Mouse (Mus musculus) heart, embryonic 12.5 days (tissue): ENCODE data around the gene Dpep2nb. TPM values are rescaled to one million over a fixed set of nuclear protein-coding genes. Genes with fewer than 3 reads are reported as not detected.
"Not testable (repeated sequence)": the region's sequence is repeated elsewhere in the genome, so short reads cannot be mapped to it uniquely, and the experiment has no call there.

Experiments
- ATAC-seq: fragments of 200-750 bp; cut with Nextera tagmentation; 2 replicates; pipeline ENCODE4 v1.8.0; 2017; ENCODE audit warnings: moderate TSS enrichment, moderate library complexity; ENCODE audit not compliant: insufficient number of reproducible peaks, low FRiP score
- H3K27ac ChIP-seq: fragments of 300-500 bp; sonication (generic); 2 replicates; pipeline ENCODE4 v1.5.1; 2016; ENCODE audit warnings: mild to moderate bottlenecking, moderate library complexity; ENCODE audit not compliant: poor library complexity, severe bottlenecking
- H3K27me3 ChIP-seq: fragments of 300-500 bp; sonication (generic); replicated peaks from 2 replicates; pipeline ENCODE4 v1.6.1; 2016; ENCODE audit warnings: mild to moderate bottlenecking, moderate library complexity
- H3K36me3 ChIP-seq: fragments of 300-500 bp; sonication (generic); 2 replicates; pipeline ENCODE4 v1.6.1; 2016; ENCODE audit warnings: mild to moderate bottlenecking, moderate library complexity
- H3K4me1 ChIP-seq: fragments of 300-500 bp; sonication (generic); replicated peaks from 2 replicates; pipeline ENCODE4 v1.6.1; 2016; ENCODE audit warnings: mild to moderate bottlenecking
- H3K4me2 ChIP-seq: fragments of 300-500 bp; sonication (generic); 2 replicates; pipeline ENCODE4 v1.6.1; 2016; ENCODE audit warnings: mild to moderate bottlenecking, moderate library complexity
- H3K4me3 ChIP-seq: fragments of 300-500 bp; sonication (generic); 2 replicates; pipeline ENCODE4 v1.5.1; 2016; ENCODE audit warnings: mild to moderate bottlenecking
- H3K9ac ChIP-seq: fragments of 300-500 bp; sonication (generic); 2 replicates; pipeline ENCODE4 v1.6.1; 2016; ENCODE audit warnings: mild to moderate bottlenecking, moderate library complexity
- H3K9me3 ChIP-seq: fragments of 300-500 bp; sonication (generic); replicated peaks from 2 replicates; pipeline ENCODE4 v1.6.1; 2016; ENCODE audit warnings: mild to moderate bottlenecking, moderate library complexity
- WGBS: fragments of 180-500 bp; shearing (Covaris S2); methylation state at CpG from one replicate; pipeline ENCODE4 v1.1.7; 2016; 5-methylcytosine and 5-hydroxymethylcytosine counted together
- polyA plus RNA-seq: library from polyadenylated mRNA; unstranded; fragments of >200 nt; fragmentation: Nextera tagmentation; extraction: Ambion mirVana; gene quantifications from 2 replicates; pipeline ENCODE4 v1.2.1, GENCODE M21; 2016

Dpep2nb gene
- polyA plus RNA-seq, 1 experiment from 2014 or later = not detected

- Histone ChIP-seq H3K36me3 (no peaks in the 10 kb centered on the region), H3K9me3 (no peaks in the 10 kb centered on the region), H3K27me3 (no peaks in the 10 kb centered on the region), H3K27ac (no peak overlapping the region), H3K9ac (no peak overlapping the region), H3K4me2 (no peak overlapping the region), H3K4me3 (no peak overlapping the region), H3K4me1 (peaks cover 13% of the 10 kb centered on the region)
- no peak for ATAC-seq
- 86% methylated on average over 4 of the region's 4 CpGs for WGBS
Measured at GRCm38 (mm10) chr8:106006413-106006812, 638 bp upstream of the Dpep2nb start.

- no peak overlapping the region for H3K27ac ChIP-seq
- ATAC-seq = no peak
- H3K9ac ChIP-seq = no peak overlapping the region
- H3K4me2 ChIP-seq = no peak overlapping the region
- no peak overlapping the region for H3K4me3 ChIP-seq
- no peaks in the 10 kb centered on the region for H3K36me3 ChIP-seq
- no peaks in the 10 kb centered on the region for H3K27me3 ChIP-seq
- H3K4me1 ChIP-seq = peaks cover 2% of the 10 kb centered on the region
- 74% methylated on average over 8 of the region's 8 CpGs for WGBS
- H3K9me3 ChIP-seq = no peaks in the 10 kb centered on the region
Measured at GRCm38 (mm10) chr8:106004538-106005207, 1.1 kb downstream of the Dpep2nb start.

GRCm38 (mm10) chr8:106001908-106002307 is 3.9 kb downstream of the Dpep2nb start:
- 70% methylated on average over 4 of the region's 4 CpGs for WGBS
- H3K27me3 ChIP-seq = no peaks in the 10 kb centered on the region
- H3K9me3 ChIP-seq = no peaks in the 10 kb centered on the region
- ATAC-seq = no peak
- no peak overlapping the region for H3K4me2 ChIP-seq
- H3K4me1 ChIP-seq = no peaks in the 10 kb centered on the region
- H3K27ac ChIP-seq = no peak overlapping the region
- no peak overlapping the region for H3K9ac ChIP-seq
- no peak overlapping the region for H3K4me3 ChIP-seq
- H3K36me3 ChIP-seq = no peaks in the 10 kb centered on the region

GRCm38 (mm10) chr8:105998971-105999370 is 6.8 kb downstream of the Dpep2nb start:
- Histone ChIP-seq H3K36me3 (no peaks in the 10 kb centered on the region), H3K9ac (no peak overlapping the region), H3K4me2 (no peak overlapping the region), H3K9me3 (no peaks in the 10 kb centered on the region), H3K27ac (no peak overlapping the region), H3K4me1 (no peaks in the 10 kb centered on the region), H3K27me3 (peaks cover 6% of the 10 kb centered on the region), H3K4me3 (no peak overlapping the region)
- ATAC-seq = no peak
- 78% methylated on average over 2 of the region's 2 CpGs for WGBS

- Histone ChIP-seq H3K9me3 (no peaks in the 10 kb centered on the region), H3K4me3 (no peak overlapping the region), H3K4me2 (no peak overlapping the region), H3K4me1 (no peaks in the 10 kb centered on the region), H3K27ac (no peak overlapping the region), H3K36me3 (no peaks in the 10 kb centered on the region), H3K27me3 (peaks cover 6% of the 10 kb centered on the region), H3K9ac (no peak overlapping the region)
- ATAC-seq = no peak
- whole genome bisulfite sequencing = 65% methylated on average over 7 of the region's 7 CpGs
Measured at GRCm38 (mm10) chr8:105996359-105996758, 9.4 kb downstream of the Dpep2nb start.

GRCm38 (mm10) chr8:105993226-105993625 is 12.5 kb downstream of the Dpep2nb start:
- no peaks in the 10 kb centered on the region for H3K36me3 ChIP-seq
- no peak overlapping the region for H3K4me2 ChIP-seq
- H3K27me3 ChIP-seq = peaks cover 6% of the 10 kb centered on the region
- no peak overlapping the region for H3K4me3 ChIP-seq
- no peak for ATAC-seq
- 65% methylated on average over 4 of the region's 4 CpGs for WGBS
- H3K9me3 ChIP-seq = no peaks in the 10 kb centered on the region
- no peak overlapping the region for H3K9ac ChIP-seq
- no peak overlapping the region for H3K27ac ChIP-seq
- 0 out of 2 replicates have a peak, but pooled peaks cover 8% of the 10 kb centered on the region for H3K4me1 ChIP-seq

- Histone ChIP-seq H3K36me3 (no peaks in the 10 kb centered on the region), H3K9me3 (no peaks in the 10 kb centered on the region), H3K4me1 (0 out of 2 replicates have a peak, but pooled peaks cover 8% of the 10 kb centered on the region), H3K4me2 (no peak overlapping the region), H3K27me3 (peaks cover 6% of the 10 kb centered on the region), H3K9ac (no peak overlapping the region), H3K27ac (no peak overlapping the region), H3K4me3 (no peak overlapping the region)
- WGBS = 56% methylated on average over 5 of the region's 5 CpGs
- no peak for ATAC-seq
Measured at GRCm38 (mm10) chr8:105992499-105992898, 13.3 kb downstream of the Dpep2nb start.

GRCm38 (mm10) chr8:105991546-105991945 is 14.2 kb downstream of the Dpep2nb start:
- Histone ChIP-seq H3K9me3 (no peaks in the 10 kb centered on the region), H3K4me1 (0 out of 2 replicates have a peak, but pooled peaks cover 8% of the 10 kb centered on the region), H3K4me2 (no peak overlapping the region), H3K4me3 (no peak overlapping the region), H3K27me3 (peaks cover 6% of the 10 kb centered on the region), H3K9ac (0 out of 2 replicates have a peak overlapping the region, but pooled peaks have one; percentile 57), H3K36me3 (no peaks in the 10 kb centered on the region), H3K27ac (no peak overlapping the region)
- ATAC-seq = no peak
- WGBS = 54% methylated on average over 2 of the region's 2 CpGs

GRCm38 (mm10) chr8:105990856-105991387 is 14.9 kb downstream of the Dpep2nb start, which contains the start of gene Dus2:
TSS of gene Dus2 (plus strand) at chr8:105991337.
- Histone ChIP-seq H3K4me3 (no peak within 1 kb of the TSS; the same call in 1 of the 2 replicates), H3K9me3 (no peaks in the 10 kb centered on the region), H3K4me1 (0 out of 2 replicates have a peak, but pooled peaks cover 8% of the 10 kb centered on the region), H3K9ac (peak within 1 kb of the TSS; percentile 57; the same call in 1 of the 2 replicates), H3K36me3 (no peaks in the 10 kb centered on the region), H3K4me2 (peak within 1 kb of the TSS; percentile 45), H3K27ac (no peak within 1 kb of the TSS), H3K27me3 (peaks cover 6% of the 10 kb centered on the region)
- WGBS = 10% methylated on average over 15 of the region's 15 CpGs
- peak; percentile 76 for ATAC-seq

GRCm38 (mm10) chr8:105988546-105988945 is 17.2 kb downstream of the Dpep2nb start:
- no peak for ATAC-seq
- Histone ChIP-seq H3K27ac (no peak overlapping the region), H3K4me1 (0 out of 2 replicates have a peak, but pooled peaks cover 8% of the 10 kb centered on the region), H3K4me3 (no peak overlapping the region), H3K9ac (no peak overlapping the region), H3K4me2 (no peak overlapping the region), H3K9me3 (no peaks in the 10 kb centered on the region), H3K27me3 (peaks cover 3% of the 10 kb centered on the region; the same call in 1 of the 2 replicates), H3K36me3 (no peaks in the 10 kb centered on the region)
- 76% methylated on average over 11 of the region's 11 CpGs for WGBS

- not testable (repeated sequence) for H3K9ac ChIP-seq, H3K4me1 ChIP-seq, ATAC-seq, H3K27me3 ChIP-seq, H3K4me3 ChIP-seq, H3K4me2 ChIP-seq, H3K27ac ChIP-seq, H3K36me3 ChIP-seq, H3K9me3 ChIP-seq
- WGBS = 69% methylated on average over 11 of the region's 11 CpGs
Measured at GRCm38 (mm10) chr8:105983406-105983805, 22.4 kb downstream of the Dpep2nb start.
